Mouse (Mus musculus) testis, adult 2 months (tissue): ENCODE measurements at regions not wholly inside any gene's neighbourhood (a gene's known extent, or its start where the extent isn't known, plus 50 kb on each side); places are given as distances from the start of the nearest gene placed in this dataset.

ENCODE experiments used
- CTCF ChIP-seq: fragments of 200-500 bp; IDR thresholded peaks from 2 replicates; pipeline ENCODE4 v1.5.1; 2012; ENCODE audit warnings: low read depth, mild to moderate bottlenecking, inconsistent platforms, low read length, moderate library complexity; ENCODE audit not compliant: control insufficient read depth, insufficient read depth, insufficient replicate concordance
- POLR2A ChIP-seq: fragments of 200-500 bp; IDR thresholded peaks from 2 replicates; pipeline ENCODE4 v1.6.1; 2012; ENCODE audit warnings: low read depth, mild to moderate bottlenecking, inconsistent platforms, low read length, moderate library complexity; ENCODE audit not compliant: control insufficient read depth

- no peak for TF ChIP-seq CTCF
- TF ChIP-seq POLR2A = no peak
Measured at GRCm38 (mm10) chr14:76351856-76352255, 62.9 kb upstream of the Tsc22d1 start.
